Mouse (Mus musculus) bone marrow, adult 2 months (tissue): ENCODE measurements around the gene Il17rc.

Source experiments
- CTCF ChIP-seq: fragments of 200-500 bp; IDR thresholded peaks from 2 replicates; pipeline ENCODE4 v1.5.1; 2011; ENCODE audit warnings: low read length, control low read depth; ENCODE audit not compliant: control insufficient read depth, insufficient read depth
- POLR2A ChIP-seq: fragments of 200-500 bp; IDR thresholded peaks from 2 replicates; pipeline ENCODE4 v1.6.1; 2011; ENCODE audit warnings: low read depth, mild to moderate bottlenecking, control low read depth, low read length, borderline replicate concordance; ENCODE audit not compliant: control insufficient read depth

- TF ChIP-seq CTCF, result no peak
- TF ChIP-seq POLR2A, result no peak
Measured at GRCm38 (mm10) chr6:113423000-113423399, 48.2 kb upstream of the Il17rc start.
